Mouse (Mus musculus) bone marrow, adult 2 months (tissue): ENCODE measurements at regions not wholly inside any gene's neighbourhood (a gene's known extent, or its start where the extent isn't known, plus 50 kb on each side); places are given as distances from the start of the nearest gene placed in this dataset.

Experiments
- H3K27ac ChIP-seq: fragments of 200-500 bp; 2 replicates; pipeline ENCODE4 v1.5.1; 2012; ENCODE audit warnings: low read depth, mild to moderate bottlenecking, control low read depth, inconsistent platforms, low read length; ENCODE audit not compliant: control insufficient read depth, poor library complexity, insufficient read depth
- H3K4me1 ChIP-seq: fragments of 200-500 bp; 2 replicates; pipeline ENCODE4 v1.6.1; 2011; ENCODE audit warnings: low read length; ENCODE audit not compliant: control insufficient read depth, insufficient read depth
- H3K4me3 ChIP-seq: fragments of 200-500 bp; replicated peaks from 2 replicates; pipeline ENCODE3; 2011; ENCODE audit warnings: mild to moderate bottlenecking, low read depth, low read length, control low read depth; ENCODE audit not compliant: control insufficient read depth
- CTCF ChIP-seq: fragments of 200-500 bp; IDR thresholded peaks from 2 replicates; pipeline ENCODE4 v1.5.1; 2011; ENCODE audit warnings: low read length, control low read depth; ENCODE audit not compliant: control insufficient read depth, insufficient read depth
- POLR2A ChIP-seq: fragments of 200-500 bp; IDR thresholded peaks from 2 replicates; pipeline ENCODE4 v1.6.1; 2011; ENCODE audit warnings: low read depth, mild to moderate bottlenecking, control low read depth, low read length, borderline replicate concordance; ENCODE audit not compliant: control insufficient read depth
- WGBS: fragments of 180-500 bp; shearing (Covaris S2); methylation state at CpG from one replicate; pipeline ENCODE4 v1.1.7; 2018; 5-methylcytosine and 5-hydroxymethylcytosine counted together

- no peak overlapping the region for H3K4me3 ChIP-seq
- no peak overlapping the region for H3K27ac ChIP-seq
- TF ChIP-seq POLR2A (no peak), CTCF (no peak)
- no peaks in the 10 kb centered on the region for H3K4me1 ChIP-seq
- WGBS = 80% methylated on average over 6 of the region's 6 CpGs
Measured at GRCm38 (mm10) chr13:107665775-107666174, 378.5 kb upstream of the Smim15 start.

- no peaks in the 10 kb centered on the region for H3K4me1 ChIP-seq
- H3K4me3 ChIP-seq = no peak overlapping the region
- TF ChIP-seq POLR2A (no peak), CTCF (no peak)
- WGBS = 78% methylated on average over 8 of the region's 8 CpGs
- no peak overlapping the region for H3K27ac ChIP-seq
Measured at GRCm38 (mm10) chr13:107664197-107664596, 380.0 kb upstream of the Smim15 start.

GRCm38 (mm10) chr13:107663745-107664144 is 380.5 kb upstream of the Smim15 start:
- TF ChIP-seq CTCF (no peak), POLR2A (no peak)
- WGBS = 70% methylated on average over 12 of the region's 12 CpGs
- Histone ChIP-seq H3K4me1 (no peaks in the 10 kb centered on the region), H3K27ac (no peak overlapping the region), H3K4me3 (no peak overlapping the region)

- 69% methylated on average over 5 of the region's 5 CpGs for WGBS
- Histone ChIP-seq H3K27ac (no peak overlapping the region), H3K4me1 (no peaks in the 10 kb centered on the region), H3K4me3 (no peak overlapping the region)
- TF ChIP-seq POLR2A = no peak
- no peak for TF ChIP-seq CTCF
Measured at GRCm38 (mm10) chr13:107661414-107661813, 382.8 kb upstream of the Smim15 start.

DNA sequence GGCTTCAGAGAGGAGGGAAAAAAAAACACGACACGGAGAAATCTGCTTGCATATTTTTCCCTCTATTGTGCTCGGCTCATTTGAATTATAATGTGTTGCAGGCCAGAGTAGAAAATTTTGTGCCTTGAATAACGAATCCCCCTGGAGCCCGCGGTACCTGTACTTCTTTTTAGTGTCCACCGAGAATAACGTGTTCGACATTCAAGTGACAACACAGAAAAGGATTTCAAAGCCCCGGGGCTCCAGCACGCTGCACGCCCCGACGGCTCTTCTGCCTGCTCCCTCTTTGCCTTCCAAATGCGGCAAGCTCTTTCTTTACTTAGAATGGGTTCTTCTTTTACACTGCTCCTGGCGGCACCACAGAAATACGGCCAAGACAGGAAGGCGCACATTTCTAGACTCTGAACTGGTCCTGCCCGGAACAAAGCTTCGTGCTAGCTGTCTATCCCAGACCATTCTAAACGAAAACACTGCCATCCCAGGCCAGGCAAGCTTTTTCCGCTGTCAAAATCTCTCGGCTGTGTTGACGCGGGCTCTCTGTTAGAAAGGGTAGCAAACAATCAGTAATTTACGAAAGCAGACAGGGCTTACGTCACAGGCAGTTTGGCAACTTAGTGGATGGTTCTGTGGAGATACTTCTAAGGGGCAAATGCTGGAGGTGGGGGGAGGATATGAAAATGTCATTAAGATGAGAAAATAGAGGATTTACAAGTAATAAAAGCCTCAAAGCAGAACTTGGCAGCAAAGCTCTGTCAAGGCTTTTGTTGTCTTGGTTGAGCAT is 398.2 kb upstream of the Smim15 start:
- 2% methylated on average over 27 of the region's 27 CpGs for WGBS
- TF ChIP-seq CTCF = no peak
- no peak for TF ChIP-seq POLR2A
- Histone ChIP-seq H3K27ac (no peak overlapping the region), H3K4me3 (peak overlapping the region; percentile 27), H3K4me1 (no peaks in the 10 kb centered on the region; the same call in none of the 2 replicates)

- H3K4me1 ChIP-seq = no peaks in the 10 kb centered on the region; the same call in none of the 2 replicates
- WGBS = 5% methylated on average over 36 of the region's 36 CpGs
- H3K4me3 ChIP-seq = no peak overlapping the region
- TF ChIP-seq CTCF (no peak), POLR2A (no peak)
- no peak overlapping the region for H3K27ac ChIP-seq
Measured at GRCm38 (mm10) chr13:107645121-107645864, 399.0 kb upstream of the Smim15 start.

DNA sequence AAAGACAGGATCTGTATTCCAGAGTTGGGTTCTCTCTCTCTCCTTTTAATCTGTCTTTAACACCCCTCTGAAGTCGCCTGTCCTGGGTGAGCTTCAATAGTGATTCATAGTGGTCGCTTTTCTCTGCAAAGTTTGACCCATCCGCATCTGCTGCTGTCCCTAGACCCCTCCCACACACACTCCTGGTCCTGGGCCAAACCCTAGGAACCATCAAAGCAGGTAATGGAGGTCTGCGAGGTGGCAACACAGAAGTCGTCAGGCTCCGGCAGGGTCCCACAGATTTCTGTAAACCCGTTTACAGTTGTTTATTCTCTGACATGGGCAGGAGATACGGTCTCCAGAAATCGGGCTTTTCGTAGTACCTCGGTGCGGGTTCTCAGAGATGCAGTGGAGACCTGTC is 399.5 kb upstream of the Smim15 start:
- 81% methylated on average over 12 of the region's 12 CpGs for WGBS
- Histone ChIP-seq H3K4me3 (no peak overlapping the region), H3K4me1 (no peaks in the 10 kb centered on the region; the same call in none of the 2 replicates), H3K27ac (no peak overlapping the region)
- TF ChIP-seq CTCF (no peak), POLR2A (no peak)

DNA sequence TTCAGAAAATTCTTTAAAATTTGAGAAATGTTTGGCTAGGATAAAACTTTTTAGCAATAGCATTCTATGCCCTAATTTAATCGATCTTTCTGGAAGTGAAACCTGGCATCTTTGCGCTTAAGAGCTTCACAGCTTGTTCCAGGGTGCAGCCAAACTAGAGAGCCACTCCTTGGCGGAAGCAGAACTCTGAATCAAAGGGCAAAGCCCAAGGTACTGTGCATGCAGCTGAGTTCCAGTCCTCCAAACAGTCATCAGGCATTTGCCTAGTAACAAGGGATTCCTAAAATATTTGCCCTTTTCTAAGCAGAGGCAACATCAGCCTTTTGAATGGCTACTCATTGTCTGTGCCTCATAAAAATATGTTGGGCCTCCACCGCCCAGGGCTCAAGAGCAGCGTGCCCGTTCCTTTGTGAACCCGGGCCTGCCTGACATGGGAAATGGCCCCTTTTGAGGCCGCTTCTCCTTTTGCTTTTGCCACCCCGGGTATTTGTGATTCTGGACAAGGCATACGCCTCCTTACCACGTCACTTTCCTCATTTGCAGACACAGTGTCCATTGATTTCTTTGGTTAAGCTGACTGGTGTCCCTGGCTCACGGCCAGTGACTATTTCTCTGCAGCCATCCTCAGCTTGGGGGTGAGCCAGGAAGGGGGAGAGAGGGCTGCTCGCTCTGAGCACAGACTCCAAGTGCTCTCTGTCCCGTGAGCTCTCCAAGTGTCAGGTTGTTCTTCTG is 402.2 kb upstream of the Smim15 start:
- no peak overlapping the region for H3K27ac ChIP-seq
- WGBS = 68% methylated on average over 14 of the region's 14 CpGs
- TF ChIP-seq POLR2A = no peak
- TF ChIP-seq CTCF = no peak
- H3K4me1 ChIP-seq = no peaks in the 10 kb centered on the region
- no peak overlapping the region for H3K4me3 ChIP-seq
